Mouse (Mus musculus) heart, embryonic 11.5 days (tissue): ENCODE data around the gene Spef1. TPM values are rescaled to one million over a fixed set of nuclear protein-coding genes. Genes with fewer than 3 reads are reported as not detected.

Source experiments
- ATAC-seq: fragments of 200-750 bp; cut with Nextera tagmentation; replicated peaks from 2 replicates; pipeline ENCODE4 v1.8.0; 2017; ENCODE audit warnings: moderate library complexity; ENCODE audit not compliant: insufficient number of reproducible peaks, low FRiP score, low TSS enrichment
- H3K27ac ChIP-seq: fragments of 300-500 bp; sonication (generic); 2 replicates; pipeline ENCODE4 v1.5.1; 2014; ENCODE audit warnings: mild to moderate bottlenecking, low read depth, low read length
- H3K27me3 ChIP-seq: fragments of 300-500 bp; sonication (generic); 2 replicates; pipeline ENCODE4 v1.6.1; 2014; ENCODE audit warnings: mild to moderate bottlenecking, low read length, mixed read lengths; ENCODE audit not compliant: control insufficient read depth, insufficient read depth
- H3K36me3 ChIP-seq: fragments of 300-500 bp; sonication (generic); 2 replicates; pipeline ENCODE4 v1.6.1; 2014; ENCODE audit warnings: mild to moderate bottlenecking, low read length, moderate library complexity, mixed read lengths; ENCODE audit not compliant: control insufficient read depth, insufficient read depth
- H3K4me1 ChIP-seq: fragments of 300-500 bp; sonication (generic); 2 replicates; pipeline ENCODE4 v1.6.1; 2014; ENCODE audit warnings: low read length; ENCODE audit not compliant: control insufficient read depth, insufficient read depth
- H3K4me2 ChIP-seq: fragments of 300-500 bp; sonication (generic); 2 replicates; pipeline ENCODE4 v1.6.1; 2014; ENCODE audit warnings: mild to moderate bottlenecking, moderate library complexity
- H3K4me3 ChIP-seq: fragments of 300-500 bp; sonication (generic); 2 replicates; pipeline ENCODE4 v1.5.1; 2014; ENCODE audit warnings: low read depth, low read length
- H3K9ac ChIP-seq: fragments of 300-500 bp; sonication (generic); 2 replicates; pipeline ENCODE4 v1.6.1; 2014; ENCODE audit warnings: mild to moderate bottlenecking, low read depth, low read length, moderate library complexity
- H3K9me3 ChIP-seq: fragments of 300-500 bp; sonication (generic); replicated peaks from 2 replicates; pipeline ENCODE4 v1.6.1; 2016; ENCODE audit warnings: low read length; ENCODE audit not compliant: control insufficient read depth
- WGBS: fragments of 180-500 bp; shearing (Covaris S2); extraction: QIAGEN DNeasy Blood & Tissue Kit; methylation state at CpG from one replicate; pipeline ENCODE4 v1.1.7; 2014; ENCODE audit not compliant: insufficient replicate concordance; 5-methylcytosine and 5-hydroxymethylcytosine counted together
- polyA plus RNA-seq: library from polyadenylated mRNA; unstranded; fragments of >200 nt; fragmentation: Nextera tagmentation; extraction: Ambion mirVana; gene quantifications from 2 replicates; pipeline ENCODE4 v1.2.1, GENCODE M21; 2014

Gene Spef1
- polyA plus RNA-seq, 1 experiment from 2014 or later = 1.7 TPM

GRCm38 (mm10) chr2:131146193-131147042, 40.7 kb downstream of the Spef1 start:
- H3K36me3 ChIP-seq = peaks cover 18% of the 10 kb centered on the region

GRCm38 (mm10) chr2:131145536-131145935, 41.5 kb downstream of the Spef1 start:
- H3K4me2 ChIP-seq = no peak overlapping the region
- no peak overlapping the region for H3K4me3 ChIP-seq
- peaks cover 18% of the 10 kb centered on the region for H3K36me3 ChIP-seq
- no peak for ATAC-seq
- no peak overlapping the region for H3K27ac ChIP-seq
- H3K9me3 ChIP-seq = no peaks in the 10 kb centered on the region
- peaks cover 18% of the 10 kb centered on the region for H3K4me1 ChIP-seq
- H3K9ac ChIP-seq = no peak overlapping the region
- peaks cover 2% of the 10 kb centered on the region; the same call in 1 of the 2 replicates for H3K27me3 ChIP-seq
- WGBS = 67% methylated on average over 2 of the region's 2 CpGs

More at GRCm38 (mm10) chr2:131146193-131147042, 40.7 kb downstream of the Spef1 start:
- H3K4me1 ChIP-seq = peaks cover 14% of the 10 kb centered on the region; the same call in 1 of the 2 replicates
- no peaks in the 10 kb centered on the region for H3K9me3 ChIP-seq
- peaks cover 2% of the 10 kb centered on the region; the same call in 1 of the 2 replicates for H3K27me3 ChIP-seq
- 80% methylated on average over 21 of the region's 21 CpGs for WGBS
- 0 out of 2 replicates have a peak, but pooled peaks have one; percentile 9 for ATAC-seq
- no peak overlapping the region for H3K27ac ChIP-seq
- H3K4me3 ChIP-seq = no peak overlapping the region
- no peak overlapping the region for H3K4me2 ChIP-seq
- no peak overlapping the region for H3K9ac ChIP-seq

- peaks cover 18% of the 10 kb centered on the region for H3K36me3 ChIP-seq
- peaks cover 2% of the 10 kb centered on the region; the same call in 1 of the 2 replicates for H3K27me3 ChIP-seq
- no peak overlapping the region; the same call in 1 of the 2 replicates for H3K4me2 ChIP-seq
- WGBS = 49% methylated on average over 13 of the region's 13 CpGs
- no peak overlapping the region for H3K4me3 ChIP-seq
- no peak for ATAC-seq
- H3K9me3 ChIP-seq = no peaks in the 10 kb centered on the region
- H3K4me1 ChIP-seq = peaks cover 22% of the 10 kb centered on the region
- no peak overlapping the region for H3K27ac ChIP-seq
- no peak overlapping the region for H3K9ac ChIP-seq
Observed at GRCm38 (mm10) chr2:131145121-131145520, 42.0 kb downstream of the Spef1 start.

- peaks cover 22% of the 10 kb centered on the region for H3K4me1 ChIP-seq
- H3K4me2 ChIP-seq = 0 out of 2 replicates have a peak overlapping the region, but pooled peaks have one; percentile 25
- H3K27ac ChIP-seq = no peak overlapping the region
- peaks cover 12% of the 10 kb centered on the region for H3K36me3 ChIP-seq
- no peak for ATAC-seq
- WGBS = 69% methylated on average over 22 of the region's 22 CpGs
- H3K9ac ChIP-seq = no peak overlapping the region
- no peaks in the 10 kb centered on the region for H3K9me3 ChIP-seq
- no peak overlapping the region for H3K4me3 ChIP-seq
- peaks cover 2% of the 10 kb centered on the region; the same call in 1 of the 2 replicates for H3K27me3 ChIP-seq
Observed at GRCm38 (mm10) chr2:131143007-131143780, 43.9 kb downstream of the Spef1 start.

GRCm38 (mm10) chr2:131142592-131142991, 44.5 kb downstream of the Spef1 start:
- Histone ChIP-seq H3K4me2 (0 out of 2 replicates have a peak overlapping the region, but pooled peaks have one; percentile 25), H3K9ac (no peak overlapping the region), H3K4me3 (no peak overlapping the region), H3K9me3 (no peaks in the 10 kb centered on the region), H3K27me3 (peaks cover 2% of the 10 kb centered on the region; the same call in 1 of the 2 replicates), H3K36me3 (peaks cover 10% of the 10 kb centered on the region), H3K4me1 (peaks cover 20% of the 10 kb centered on the region), H3K27ac (no peak overlapping the region)
- WGBS = 21% methylated on average over 18 of the region's 18 CpGs
- ATAC-seq = peak; percentile 25; the same call in 1 of the 2 replicates

- Histone ChIP-seq H3K27me3 (peaks cover 2% of the 10 kb centered on the region; the same call in 1 of the 2 replicates), H3K9me3 (no peaks in the 10 kb centered on the region), H3K4me2 (no peak overlapping the region), H3K4me3 (no peak overlapping the region), H3K36me3 (peaks cover 8% of the 10 kb centered on the region), H3K27ac (no peak overlapping the region), H3K4me1 (peaks cover 24% of the 10 kb centered on the region), H3K9ac (no peak overlapping the region)
- WGBS = 89% methylated on average over 8 of the region's 8 CpGs
- no peak for ATAC-seq
Observed at GRCm38 (mm10) chr2:131141336-131141986, 45.6 kb downstream of the Spef1 start.

GRCm38 (mm10) chr2:131140533-131140905, 46.6 kb downstream of the Spef1 start:
- no peak overlapping the region for H3K4me2 ChIP-seq
- 42% methylated on average over 5 of the region's 5 CpGs for WGBS
- H3K36me3 ChIP-seq = peaks cover 8% of the 10 kb centered on the region
- peaks cover 33% of the 10 kb centered on the region for H3K4me1 ChIP-seq
- ATAC-seq = no peak
- H3K27ac ChIP-seq = peak overlapping the region; percentile 69; the same call in 1 of the 2 replicates
- H3K9ac ChIP-seq = no peak overlapping the region
- peaks cover 2% of the 10 kb centered on the region; the same call in 1 of the 2 replicates for H3K27me3 ChIP-seq
- no peak overlapping the region for H3K4me3 ChIP-seq
- no peaks in the 10 kb centered on the region for H3K9me3 ChIP-seq
